In genomic region chr7:89632342-89633251, GRCm38 (mm10) we compare ENCODE assay signal across 8 mouse cellular contexts. TPM values are rescaled to one million over a fixed set of nuclear protein-coding genes. Genes with fewer than 3 reads are reported as not detected.
A peak's percentile ranks its signal among the peaks of the same experiment; 100 is the strongest.
DNase-seq lines count a peak whose midpoint lies in the region; ATAC-seq and TF ChIP-seq lines count a peak whose summit lies in the region.

Me3 (plus strand) TSS chr7:89632392.

- H3K36me3 ChIP-seq in ES-E14 (ENCODE audit: control insufficient read depth, insufficient read depth, low read length, poor library complexity, severe bottlenecking), result no peaks in the 10 kb centered on the region
- no peaks in the 10 kb centered on the region for H3K36me3 ChIP-seq in forebrain, embryonic 15.5 days
- H3K36me3 ChIP-seq in heart, postnatal 0 days (replicated peaks; ENCODE audit: control insufficient read depth, insufficient read depth, low read length), result no peaks in the 10 kb centered on the region
- no peaks in the 10 kb centered on the region for H3K36me3 ChIP-seq in liver, embryonic 13.5 days
- H3K36me3 ChIP-seq in neural tube, embryonic 13.5 days, result no peaks in the 10 kb centered on the region

- DNase-seq in ES-E14 (ENCODE audit: low read depth, low spot score), result peak; percentile 20
- DNase-seq in cerebellum, adult 11 months, result peak; percentile 86
- DNase-seq in heart, postnatal 0 days (ENCODE audit: low spot score), result peak; percentile 80
- peak; percentile 82 to 87 for DNase-seq in kidney, postnatal 36 days
- DNase-seq in liver, embryonic 13.5 days, result no peak

- in situ Hi-C loops in ES-E14 (cut with MboI; ENCODE audit: low sequenced_read_pairs in 2 of 2, unreplicated experiment in 2 of 2), result no loop called here

- H3K27me3 ChIP-seq in forebrain, embryonic 15.5 days, result no peaks in the 10 kb centered on the region
- no peaks in the 10 kb centered on the region for H3K27me3 ChIP-seq in heart, postnatal 0 days (ENCODE audit: control insufficient read depth, insufficient read depth, low read length)
- peaks cover 14% of the 10 kb centered on the region for H3K27me3 ChIP-seq in liver, embryonic 13.5 days
- peaks cover 15% of the 10 kb centered on the region; the same call in 1 of the 2 replicates for H3K27me3 ChIP-seq in neural tube, embryonic 13.5 days

- H3K27ac ChIP-seq in ES-E14 (ENCODE audit: insufficient read depth, low read depth, low read length, poor library complexity, severe bottlenecking), result no peak within 1 kb of the TSS
- no peak within 1 kb of the TSS for H3K27ac ChIP-seq in forebrain, embryonic 15.5 days (replicated peaks)
- peak within 1 kb of the TSS; percentile 47 for H3K27ac ChIP-seq in heart, postnatal 0 days (ENCODE audit: low read depth)
- no peak within 1 kb of the TSS for H3K27ac ChIP-seq in liver, embryonic 13.5 days
- H3K27ac ChIP-seq in neural tube, embryonic 13.5 days (replicated peaks), result no peak within 1 kb of the TSS

- peak within 1 kb of the TSS; percentile 31 to 67 for H3K4me3 ChIP-seq in ES-E14 (ENCODE audit: insufficient read depth in 1 of 2, low read depth in 1 of 2, low read length in 2 of 2, poor library complexity in 1 of 2, severe bottlenecking in 1 of 2)
- peak within 1 kb of the TSS; percentile 76 for H3K4me3 ChIP-seq in forebrain, embryonic 15.5 days
- peak within 1 kb of the TSS; percentile 73 for H3K4me3 ChIP-seq in heart, postnatal 0 days (ENCODE audit: low read depth, low read length)
- H3K4me3 ChIP-seq in liver, embryonic 13.5 days (replicated peaks), result peak within 1 kb of the TSS; percentile 50
- H3K4me3 ChIP-seq in neural tube, embryonic 13.5 days, result peak within 1 kb of the TSS; percentile 73

- no peak within 1 kb of the TSS for H3K9ac ChIP-seq in ES-E14 (ENCODE audit: insufficient read depth, low read depth, low read length, poor library complexity, severe bottlenecking)
- peak within 1 kb of the TSS; percentile 85 for H3K9ac ChIP-seq in forebrain, embryonic 15.5 days (replicated peaks)
- H3K9ac ChIP-seq in heart, postnatal 0 days (replicated peaks; ENCODE audit: low read depth, low read length), result peak within 1 kb of the TSS; percentile 65
- 0 out of 2 replicates have a peak within 1 kb of the TSS, but pooled peaks have one; percentile 26 for H3K9ac ChIP-seq in liver, embryonic 13.5 days
- peak within 1 kb of the TSS; percentile 87 for H3K9ac ChIP-seq in neural tube, embryonic 13.5 days

- peak within 1 kb of the TSS; percentile 100 for H3K4me2 ChIP-seq in forebrain, embryonic 15.5 days (replicated peaks)
- H3K4me2 ChIP-seq in heart, postnatal 0 days (ENCODE audit: low read depth, low read length), result peak within 1 kb of the TSS; percentile 89
- H3K4me2 ChIP-seq in liver, embryonic 13.5 days, result peak within 1 kb of the TSS; percentile 71
- peak within 1 kb of the TSS; percentile 99 for H3K4me2 ChIP-seq in neural tube, embryonic 13.5 days

- peak; percentile 81 for ATAC-seq in forebrain, embryonic 15.5 days (replicated peaks)
- peak; percentile 84 for ATAC-seq in heart, postnatal 0 days (ENCODE audit: insufficient read depth, low read depth)
- no peak for ATAC-seq in liver, embryonic 13.5 days (ENCODE audit: low read depth)
- peak; percentile 85 for ATAC-seq in neural tube, embryonic 13.5 days (ENCODE audit: low read depth)
- no peak for ATAC-seq in monocyte, adult 5-6 weeks (replicated peaks; ENCODE audit: insufficient number of reproducible peaks, low FRiP score, low TSS enrichment, poor library complexity, severe bottlenecking)

- no peak for TF ChIP-seq CTCF in heart, postnatal 0 days (IDR thresholded peaks at IDR 0.05; ENCODE audit: low read depth)

- no peak for TF ChIP-seq EP300 in heart, postnatal 0 days (IDR thresholded peaks at IDR 0.05; ENCODE audit: low read depth)

- WGBS in forebrain, embryonic 15.5 days, result 5% methylated on average over 49 of the region's 49 CpGs
- 6% methylated on average over 49 of the region's 49 CpGs for WGBS in heart, postnatal 0 days
- WGBS in liver, embryonic 13.5 days (ENCODE audit: insufficient replicate concordance), result 8% methylated on average over 49 of the region's 49 CpGs
- WGBS in neural tube, embryonic 13.5 days, result 4% methylated on average over 49 of the region's 49 CpGs

- no peaks in the 10 kb centered on the region for H3K9me3 ChIP-seq in ES-E14 (ENCODE audit: control insufficient read depth, insufficient read depth, low read depth, low read length)
- H3K9me3 ChIP-seq in forebrain, embryonic 15.5 days, result no peaks in the 10 kb centered on the region
- no peaks in the 10 kb centered on the region for H3K9me3 ChIP-seq in heart, postnatal 0 days (replicated peaks; ENCODE audit: control insufficient read depth, low read length)
- H3K9me3 ChIP-seq in liver, embryonic 13.5 days (replicated peaks), result no peaks in the 10 kb centered on the region
- H3K9me3 ChIP-seq in neural tube, embryonic 13.5 days, result no peaks in the 10 kb centered on the region

- no peaks in the 10 kb centered on the region for H3K4me1 ChIP-seq in ES-E14 (ENCODE audit: control insufficient read depth in 2 of 2, insufficient read depth in 2 of 2, low read length in 2 of 2, poor library complexity in 1 of 2)
- H3K4me1 ChIP-seq in forebrain, embryonic 15.5 days, result peaks cover 9% of the 10 kb centered on the region
- no peaks in the 10 kb centered on the region for H3K4me1 ChIP-seq in heart, postnatal 0 days (ENCODE audit: control insufficient read depth, insufficient read depth)
- 0 out of 2 replicates have a peak, but pooled peaks cover 5% of the 10 kb centered on the region for H3K4me1 ChIP-seq in liver, embryonic 13.5 days (replicated peaks)
- H3K4me1 ChIP-seq in neural tube, embryonic 13.5 days (replicated peaks), result peaks cover 11% of the 10 kb centered on the region

TF ChIP-seq in ES-E14, 5 proteins besides CTCF, POLR2A, EP300 and RAD21:
- TF ChIP-seq ZNF384 (IDR thresholded peaks at IDR 0.05; ENCODE audit: low read depth, low read length) (no peak), ZC3H11A (IDR thresholded peaks at IDR 0.05; ENCODE audit: borderline replicate concordance, low read depth, low read length) (no peak), MAFK (IDR thresholded peaks at IDR 0.05; ENCODE audit: insufficient read depth, low read depth, low read length) (no peak), CHD2 (IDR thresholded peaks at IDR 0.05; ENCODE audit: low read depth, low read length) (no peak), HCFC1 (IDR thresholded peaks at IDR 0.05; ENCODE audit: borderline replicate concordance, insufficient read depth, low read length) (no peak)

RNA-seq across cellular contexts. Expression of gene Me3, which starts in this region (rescaled TPM):
- 0.13 and 0.21 TPM in 2 replicates for total RNA-seq in ES-E14 (2012; rRNA removed)
- 3.1 and 4.2 TPM in 2 replicates for polyA plus RNA-seq in forebrain, embryonic 15.5 days (2015; fragmentation: Nextera tagmentation; extraction: Ambion mirVana)
- total RNA-seq in heart, postnatal 0 days (2014; rRNA removed; ENCODE audit: low replicate concordance), result 15.5 and 22.0 TPM in 2 replicates
- polyA plus RNA-seq in heart, postnatal 0 days (2015; fragmentation: Nextera tagmentation; extraction: Ambion mirVana), result 23.4 and 23.5 TPM in 2 replicates
- polyA plus RNA-seq in liver, embryonic 13.5 days (2015; fragmentation: Nextera tagmentation; extraction: Ambion mirVana), result 0.05 and 0.09 TPM in 2 replicates
- polyA plus RNA-seq in neural tube, embryonic 13.5 days (2015; fragmentation: Nextera tagmentation; extraction: Ambion mirVana), result 3.1 and 5.1 TPM in 2 replicates
- not detected in 3 replicates for total RNA-seq in monocyte, adult 5-6 weeks (2017)

Comparison
In these comparisons a context has a peak if more than half of its experiments do, and no peak if none do; other contexts are left out.
1. RNA of gene Me3 (total RNA-seq): 15.5 to 22.0 TPM in heart, postnatal 0 days; 0.13 to 0.21 TPM in ES-E14 and not detected in monocyte, adult 5-6 weeks; every median in the first group is over 10 times any median in the second.
2. Peak in DNase-seq and H3K4me3 ChIP-seq in ES-E14; RNA of the gene not detected or under 1 TPM.
3. ATAC-seq: peak in forebrain, embryonic 15.5 days (single experiment), heart, postnatal 0 days (single experiment) and neural tube, embryonic 13.5 days (single experiment); none in liver, embryonic 13.5 days (single experiment) and monocyte, adult 5-6 weeks (single experiment).
4. Peak in every context shown above with its lines, with median percentiles within 50 percentile points of each other: H3K4me3 ChIP-seq and H3K4me2 ChIP-seq.